ENCODE assay signal across 24 mouse cellular contexts in the genomic region with DNA sequence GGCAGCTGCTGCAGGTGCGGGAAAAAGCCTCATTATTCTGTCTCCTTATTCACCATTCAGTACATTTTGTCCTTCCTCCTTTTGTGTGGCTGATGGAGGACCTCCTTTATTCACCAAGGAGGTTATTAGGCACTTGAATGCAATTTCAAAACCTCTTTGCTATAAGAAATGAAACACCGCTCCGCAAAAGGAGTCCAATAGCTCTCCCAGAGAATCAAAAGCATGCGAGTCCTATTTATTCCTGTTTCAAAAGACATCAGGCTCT.
A peak's percentile ranks its signal among the peaks of the same experiment; 100 is the strongest.
DNase-seq lines count a peak whose midpoint lies in the region; ATAC-seq and TF ChIP-seq lines count a peak whose summit lies in the region.
"Had no signal": no experiment of that assay in that cellular context is flagged by ENCODE, and none has a peak within 500 bp of the region (broad histone marks: within the 10 kb centered on the region; RNA-seq: fewer than 3 reads in every experiment).

No protein-coding gene starts in this region.

- no peak overlapping the region for H3K4me3 ChIP-seq in hindbrain, embryonic 14.5 days (replicated peaks; ENCODE audit: low read length)
- no peak overlapping the region for H3K4me3 ChIP-seq in hindbrain, embryonic 11.5 days (ENCODE audit: low read depth, low read length)
- no peak overlapping the region for H3K4me3 ChIP-seq in forebrain, embryonic 12.5 days (replicated peaks)
- no peak overlapping the region for H3K4me3 ChIP-seq in hindbrain, embryonic 16.5 days (ENCODE audit: low read length)
- H3K4me3 ChIP-seq in midbrain, embryonic 16.5 days (ENCODE audit: low read depth, low read length) = no peak overlapping the region
- H3K4me3 ChIP-seq in heart, embryonic 10.5 days = no peak overlapping the region
- H3K4me3 ChIP-seq in kidney, adult 2 months (ENCODE audit: insufficient read depth, low read depth, low read length) = no peak overlapping the region
- H3K4me3 ChIP-seq: embryonic facial prominence, embryonic 10.5 days; heart, embryonic 13.5 days; limb, embryonic 12.5 days; liver, embryonic 12.5 days had no signal

- no peak for TF ChIP-seq POLR2A in kidney, adult 2 months (IDR thresholded peaks at IDR 0.05; ENCODE audit: low read depth, low read length)

- H3K9ac ChIP-seq in hindbrain, embryonic 14.5 days = no peak overlapping the region
- no peak overlapping the region for H3K9ac ChIP-seq in hindbrain, embryonic 11.5 days (ENCODE audit: low read depth, low read length)
- no peak overlapping the region for H3K9ac ChIP-seq in forebrain, embryonic 12.5 days
- H3K9ac ChIP-seq in hindbrain, embryonic 16.5 days (ENCODE audit: low read depth, low read length) = no peak overlapping the region
- H3K9ac ChIP-seq in midbrain, embryonic 16.5 days (ENCODE audit: low read depth, low read length) = peak overlapping the region; percentile 40; the same call in 1 of the 2 replicates
- H3K9ac ChIP-seq: heart, embryonic 13.5 days; limb, embryonic 12.5 days; liver, embryonic 12.5 days had no signal

- H3K36me3 ChIP-seq in hindbrain, embryonic 14.5 days (replicated peaks; ENCODE audit: control insufficient read depth, insufficient read depth) = no peaks in the 10 kb centered on the region
- H3K36me3 ChIP-seq in hindbrain, embryonic 11.5 days (ENCODE audit: control insufficient read depth, insufficient read depth, low read length) = no peaks in the 10 kb centered on the region
- H3K36me3 ChIP-seq in forebrain, embryonic 12.5 days (replicated peaks) = no peaks in the 10 kb centered on the region
- H3K36me3 ChIP-seq in hindbrain, embryonic 16.5 days (ENCODE audit: control insufficient read depth, insufficient read depth, low read length) = no peaks in the 10 kb centered on the region
- no peaks in the 10 kb centered on the region for H3K36me3 ChIP-seq in midbrain, embryonic 16.5 days (ENCODE audit: control insufficient read depth, insufficient read depth, low read length)
- no peaks in the 10 kb centered on the region for H3K36me3 ChIP-seq in heart, embryonic 10.5 days
- no peaks in the 10 kb centered on the region for H3K36me3 ChIP-seq in kidney, adult 2 months (ENCODE audit: control insufficient read depth, insufficient read depth, low read length)
- H3K36me3 ChIP-seq: embryonic facial prominence, embryonic 10.5 days; heart, embryonic 13.5 days; limb, embryonic 12.5 days; liver, embryonic 12.5 days had no signal

- WGBS in hindbrain, embryonic 14.5 days = 34% methylated on average over 4 of the region's 4 CpGs
- WGBS in hindbrain, embryonic 11.5 days = 58% methylated on average over 4 of the region's 4 CpGs
- 12% methylated on average over 4 of the region's 4 CpGs for WGBS in forebrain, embryonic 12.5 days
- 30% methylated on average over 4 of the region's 4 CpGs for WGBS in hindbrain, embryonic 16.5 days
- 21% methylated on average over 4 of the region's 4 CpGs for WGBS in midbrain, embryonic 16.5 days
- 89% methylated on average over 4 of the region's 4 CpGs for WGBS in heart, embryonic 10.5 days
- 87% methylated on average over 4 of the region's 4 CpGs for WGBS in kidney, adult 2 months

- peak overlapping the region; percentile 68 for H3K27ac ChIP-seq in hindbrain, embryonic 14.5 days
- H3K27ac ChIP-seq in hindbrain, embryonic 11.5 days (ENCODE audit: low read depth, low read length) = no peak overlapping the region
- H3K27ac ChIP-seq in forebrain, embryonic 12.5 days = peak overlapping the region; percentile 59
- peak overlapping the region; percentile 39; the same call in 1 of the 2 replicates for H3K27ac ChIP-seq in hindbrain, embryonic 16.5 days (ENCODE audit: low read depth, low read length)
- peak overlapping the region; percentile 56 for H3K27ac ChIP-seq in midbrain, embryonic 16.5 days (ENCODE audit: low read length)
- H3K27ac ChIP-seq in heart, embryonic 10.5 days = no peak overlapping the region
- H3K27ac ChIP-seq in kidney, adult 2 months (ENCODE audit: insufficient read depth, low read depth, low read length) = no peak overlapping the region
- H3K27ac ChIP-seq: embryonic facial prominence, embryonic 10.5 days; heart, embryonic 13.5 days; kidney, postnatal 0 days; limb, embryonic 12.5 days; liver, embryonic 12.5 days had no signal

- no peaks in the 10 kb centered on the region for H3K9me3 ChIP-seq in hindbrain, embryonic 14.5 days (ENCODE audit: control insufficient read depth, low read length)
- H3K9me3 ChIP-seq in hindbrain, embryonic 11.5 days (ENCODE audit: control insufficient read depth, low read length) = no peaks in the 10 kb centered on the region
- H3K9me3 ChIP-seq in forebrain, embryonic 12.5 days = no peaks in the 10 kb centered on the region
- H3K9me3 ChIP-seq in hindbrain, embryonic 16.5 days (ENCODE audit: control insufficient read depth, low read length) = no peaks in the 10 kb centered on the region
- no peaks in the 10 kb centered on the region for H3K9me3 ChIP-seq in midbrain, embryonic 16.5 days (replicated peaks; ENCODE audit: control insufficient read depth, low read length, poor library complexity, severe bottlenecking)
- no peaks in the 10 kb centered on the region for H3K9me3 ChIP-seq in heart, embryonic 10.5 days
- H3K9me3 ChIP-seq: embryonic facial prominence, embryonic 10.5 days; heart, embryonic 13.5 days; limb, embryonic 12.5 days; liver, embryonic 12.5 days had no signal

- DNase-seq in hindbrain, embryonic 14.5 days (ENCODE audit: low spot score) = no peak
- no peak for DNase-seq in hindbrain, embryonic 11.5 days (ENCODE audit: low spot score)
- DNase-seq in heart, embryonic 10.5 days (ENCODE audit: low spot score) = no peak
- DNase-seq in kidney, adult 2 months = no peak
- DNase-seq: adrenal gland, postnatal 25 days; cerebellum, adult 11-12 months; cerebellum, postnatal 10 days; gastrocnemius, postnatal 14 days; kidney, adult 18-20 months; lung, adult 18-20 months; lung, postnatal 14 days; retina, postnatal 1 day; right cerebral cortex, postnatal 25 days; spleen, adult 18-20 months had no signal

- TF ChIP-seq CTCF in kidney, adult 2 months (conservative IDR thresholded peaks at IDR 0.05; ENCODE audit: insufficient read depth, insufficient read length, low read depth, low read length) = no peak

- no peaks in the 10 kb centered on the region for H3K27me3 ChIP-seq in hindbrain, embryonic 14.5 days (ENCODE audit: control insufficient read depth, insufficient read depth, low read length)
- H3K27me3 ChIP-seq in hindbrain, embryonic 11.5 days (ENCODE audit: control insufficient read depth, insufficient read depth, low read length) = no peaks in the 10 kb centered on the region
- no peaks in the 10 kb centered on the region for H3K27me3 ChIP-seq in forebrain, embryonic 12.5 days
- no peaks in the 10 kb centered on the region for H3K27me3 ChIP-seq in hindbrain, embryonic 16.5 days (replicated peaks; ENCODE audit: control insufficient read depth, insufficient read depth, low read length)
- no peaks in the 10 kb centered on the region for H3K27me3 ChIP-seq in midbrain, embryonic 16.5 days (ENCODE audit: control insufficient read depth, insufficient read depth, low read depth, low read length)
- H3K27me3 ChIP-seq in heart, embryonic 10.5 days (ENCODE audit: insufficient read depth, poor library complexity, severe bottlenecking) = no peaks in the 10 kb centered on the region
- no peaks in the 10 kb centered on the region for H3K27me3 ChIP-seq in kidney, adult 2 months (replicated peaks; ENCODE audit: control insufficient read depth, insufficient read depth, low read length)
- H3K27me3 ChIP-seq: heart, embryonic 13.5 days; limb, embryonic 12.5 days; liver, embryonic 12.5 days had no signal

- H3K4me2 ChIP-seq in hindbrain, embryonic 14.5 days (replicated peaks) = no peak overlapping the region
- no peak overlapping the region for H3K4me2 ChIP-seq in hindbrain, embryonic 11.5 days (replicated peaks; ENCODE audit: low read depth, low read length)
- no peak overlapping the region for H3K4me2 ChIP-seq in forebrain, embryonic 12.5 days
- H3K4me2 ChIP-seq in hindbrain, embryonic 16.5 days (ENCODE audit: low read length) = no peak overlapping the region
- H3K4me2 ChIP-seq in midbrain, embryonic 16.5 days (ENCODE audit: low read length) = peak overlapping the region; percentile 24; the same call in 1 of the 2 replicates
- H3K4me2 ChIP-seq: heart, embryonic 13.5 days; limb, embryonic 12.5 days; liver, embryonic 12.5 days had no signal

- ATAC-seq in hindbrain, embryonic 14.5 days (ENCODE audit: low FRiP score) = no peak
- no peak for ATAC-seq in hindbrain, embryonic 11.5 days (ENCODE audit: low FRiP score)
- no peak for ATAC-seq in forebrain, embryonic 12.5 days (ENCODE audit: low FRiP score)
- no peak for ATAC-seq in hindbrain, embryonic 16.5 days
- ATAC-seq in midbrain, embryonic 16.5 days = no peak; the same call in 1 of the 2 replicates
- ATAC-seq: CD4-positive, CD25-positive, alpha-beta regulatory T cell, adult 4 months; inflammation-experienced regulatory T-cells, adult 6 months; liver, embryonic 12.5 days had no signal

- peaks cover 6% of the 10 kb centered on the region; the same call in 1 of the 2 replicates for H3K4me1 ChIP-seq in hindbrain, embryonic 14.5 days (replicated peaks; ENCODE audit: control insufficient read depth, insufficient read depth, low read length)
- no peaks in the 10 kb centered on the region for H3K4me1 ChIP-seq in hindbrain, embryonic 11.5 days (replicated peaks; ENCODE audit: control insufficient read depth, insufficient read depth, low read length)
- H3K4me1 ChIP-seq in forebrain, embryonic 12.5 days = peaks cover 10% of the 10 kb centered on the region
- H3K4me1 ChIP-seq in hindbrain, embryonic 16.5 days (ENCODE audit: control insufficient read depth, insufficient read depth, low read depth, low read length) = no peaks in the 10 kb centered on the region
- peaks cover 9% of the 10 kb centered on the region for H3K4me1 ChIP-seq in midbrain, embryonic 16.5 days (ENCODE audit: control insufficient read depth, insufficient read depth, low read length)
- no peaks in the 10 kb centered on the region; the same call in 1 of the 2 replicates for H3K4me1 ChIP-seq in heart, embryonic 10.5 days
- no peaks in the 10 kb centered on the region for H3K4me1 ChIP-seq in kidney, adult 2 months (ENCODE audit: control insufficient read depth, insufficient read depth, low read length)
- H3K4me1 ChIP-seq: heart, embryonic 13.5 days; limb, embryonic 12.5 days; liver, embryonic 12.5 days had no signal

Comparison
In these comparisons a context has a peak if more than half of its experiments do, and no peak if none do; other contexts are left out.
1. H3K27ac ChIP-seq: peak in hindbrain, embryonic 14.5 days (single experiment), forebrain, embryonic 12.5 days (single experiment), hindbrain, embryonic 16.5 days (single experiment) and midbrain, embryonic 16.5 days (single experiment); none in hindbrain, embryonic 11.5 days (single experiment), heart, embryonic 10.5 days (single experiment) and kidney, adult 2 months (single experiment).